Mouse (Mus musculus) thymus, postnatal 25 days (tissue): Measurements from ENCODE around the gene Ift80.
"Not testable (repeated sequence)": the region's sequence is repeated elsewhere in the genome, so short reads cannot be mapped to it uniquely, and the experiment has no call there.

Experiments
- DNase-seq: peaks from one replicate; pipeline ENCODE4 v3.0.0; 2022

The Ift80 gene

GRCm38 (mm10) chr3:68928619-68929018 lies 75.8 kb downstream of the Ift80 start:
- DNase-seq, result no peak

- no peak for DNase-seq
Measured at GRCm38 (mm10) chr3:68907509-68907908, 96.9 kb downstream of the Ift80 start.

- no peak for DNase-seq
Measured at GRCm38 (mm10) chr3:68904902-68905778, 99.2 kb downstream of the Ift80 start.

- not testable (repeated sequence) for DNase-seq
Measured at GRCm38 (mm10) chr3:68902636-68903035, 101.7 kb downstream of the Ift80 start.

- DNase-seq, result no peak
Measured at GRCm38 (mm10) chr3:68897154-68897553, 107.2 kb downstream of the Ift80 start.

GRCm38 (mm10) chr3:68895426-68895825 lies 108.9 kb downstream of the Ift80 start:
- no peak for DNase-seq

GRCm38 (mm10) chr3:68886845-68887244 lies 117.5 kb downstream of the Ift80 start:
- DNase-seq, result no peak

GRCm38 (mm10) chr3:68874079-68874478 lies 130.3 kb downstream of the Ift80 start:
- no peak for DNase-seq

GRCm38 (mm10) chr3:68870568-68870950 lies 133.8 kb downstream of the Ift80 start:
- DNase-seq, result no peak

GRCm38 (mm10) chr3:68869691-68870567 lies 134.4 kb downstream of the Ift80 start:
- peak; percentile 59 for DNase-seq

- DNase-seq, result peak; percentile 60
Measured at GRCm38 (mm10) chr3:68869211-68869690, 135.1 kb downstream of the Ift80 start, which contains the start of gene 1110032F04Rik. TSS of gene 1110032F04Rik (plus strand) at chr3:68869586.

- DNase-seq, result no peak
Measured at GRCm38 (mm10) chr3:68852414-68852813, 152.0 kb downstream of the Ift80 start.

GRCm38 (mm10) chr3:68848323-68848722 lies 156.0 kb downstream of the Ift80 start:
- DNase-seq, result no peak

GRCm38 (mm10) chr3:68844025-68844424 lies 160.3 kb downstream of the Ift80 start:
- DNase-seq, result no peak
